Mouse (Mus musculus) embryonic facial prominence, embryonic 14.5 days (tissue): ENCODE results near the gene Traf2. TPM values are rescaled to one million over a fixed set of nuclear protein-coding genes. Genes with fewer than 3 reads are reported as not detected.

ENCODE experiments used
- polyA plus RNA-seq: library from polyadenylated mRNA; unstranded; fragments of >200 nt; fragmentation: Nextera tagmentation; extraction: Ambion mirVana; gene quantifications from 2 replicates; pipeline ENCODE4 v1.2.1, GENCODE M21; 2014

Traf2 gene
- polyA plus RNA-seq, 1 experiment from 2014 or later, result 30.0 TPM

Other genes with a start within 250 kb of the Traf2 start
- gene Grin1, start 227.8 kb downstream of the Traf2 start, polyA plus RNA-seq, result 1.7 and 1.8 TPM in 2 replicates
- 74.7 and 75.0 TPM in 2 replicates for gene Man1b1, start 214.6 kb downstream of the Traf2 start, polyA plus RNA-seq
- gene Dpp7, start 190.6 kb downstream of the Traf2 start, polyA plus RNA-seq, result 19.7 and 23.8 TPM in 2 replicates
- gene Uap1l1, start 181.3 kb downstream of the Traf2 start, polyA plus RNA-seq, result 20.8 and 20.9 TPM in 2 replicates
- gene Sapcd2, start 174.6 kb downstream of the Traf2 start, polyA plus RNA-seq, result 21.4 and 29.3 TPM in 2 replicates
- gene Entpd2, start 151.1 kb downstream of the Traf2 start, polyA plus RNA-seq, result 11.3 and 12.9 TPM in 2 replicates
- gene Npdc1, start 147.6 kb downstream of the Traf2 start, polyA plus RNA-seq, result 75.1 TPM in 2 replicates
- 0.10 and 0.11 TPM in 2 replicates for gene Fut7, start 123.7 kb downstream of the Traf2 start, polyA plus RNA-seq
- 6.4 and 6.9 TPM in 2 replicates for gene Abca2, start 118.2 kb downstream of the Traf2 start, polyA plus RNA-seq
- gene Clic3, start 90.1 kb downstream of the Traf2 start, polyA plus RNA-seq, result 11.2 and 22.7 TPM in 2 replicates
- gene Paxx, start 85.8 kb downstream of the Traf2 start, polyA plus RNA-seq, result 39.3 and 41.7 TPM in 2 replicates
- gene Ptgds, start 76.9 kb downstream of the Traf2 start, polyA plus RNA-seq, result 156 and 191 TPM in 2 replicates
- gene Lcn12, start 53.0 kb downstream of the Traf2 start, polyA plus RNA-seq, result not detected in 2 replicates
- gene Fbxw5, start 46.2 kb downstream of the Traf2 start, polyA plus RNA-seq, result 56.9 and 73.6 TPM in 2 replicates
- 5.0 and 5.1 TPM in 2 replicates for gene C8g, start 45.2 kb downstream of the Traf2 start, polyA plus RNA-seq
- gene Edf1, start 10.9 kb upstream of the Traf2 start, polyA plus RNA-seq, result 312 and 318 TPM in 2 replicates
- 1.4 and 1.7 TPM in 2 replicates for gene Mamdc4, start 27.9 kb upstream of the Traf2 start, polyA plus RNA-seq
- 148 and 160 TPM in 2 replicates for gene Phpt1, start 28.3 kb upstream of the Traf2 start, polyA plus RNA-seq
- gene Ajm1, start 34.8 kb upstream of the Traf2 start, polyA plus RNA-seq, result 0.40 and 1.4 TPM in 2 replicates
- gene Rabl6, start 61.6 kb upstream of the Traf2 start, polyA plus RNA-seq, result 64.4 and 71.9 TPM in 2 replicates
- gene Ccdc183, start 70.7 kb upstream of the Traf2 start, polyA plus RNA-seq, result 0.33 and 0.41 TPM in 2 replicates
- gene Tmem141, start 75.1 kb upstream of the Traf2 start, polyA plus RNA-seq, result 22.9 and 33.0 TPM in 2 replicates
- gene Fcna, start 81.1 kb upstream of the Traf2 start, polyA plus RNA-seq, result 2.8 and 4.9 TPM in 2 replicates
- not detected in 2 replicates for gene Lcn8, start 106.2 kb upstream of the Traf2 start, polyA plus RNA-seq
- gene Lcn5, start 111.0 kb upstream of the Traf2 start, polyA plus RNA-seq, result not detected in 2 replicates
- not detected in 2 replicates for gene Lcn6, start 129.8 kb upstream of the Traf2 start, polyA plus RNA-seq
- gene Lcn10, start 135.8 kb upstream of the Traf2 start, polyA plus RNA-seq, result not detected in 2 replicates
- not detected in 2 replicates for gene Obp2a, start 153.1 kb upstream of the Traf2 start, polyA plus RNA-seq
- 82.5 and 82.9 TPM in 2 replicates for gene Bmyc, start 159.8 kb upstream of the Traf2 start, polyA plus RNA-seq
- not detected in 2 replicates for gene Obp2b, start 190.1 kb upstream of the Traf2 start, polyA plus RNA-seq
- gene Lcn3, start 218.6 kb upstream of the Traf2 start, polyA plus RNA-seq, result not detected in 2 replicates
- not detected in 2 replicates for gene Lcn11, start 230.1 kb upstream of the Traf2 start, polyA plus RNA-seq
- not detected in 2 replicates for gene Gm13539, start 235.3 kb upstream of the Traf2 start, polyA plus RNA-seq